Mouse (Mus musculus) embryonic stem cell, embryonic (primary cell): ENCODE results near the gene AW011738.

Experiments used
- CTCF ChIA-PET, 4 experiments: fragments of 300-600 bp in 2 of 4; fragments of 350-600 bp in 2 of 4; sonication (Branson Sonifier 250); formaldehyde crosslinking; loops; one replicate each; lab custom pipeline; 2022; ENCODE audit warnings: inconsistent platforms in 2 of 4; lab: Charles Lee
- POLR2A ChIA-PET, 4 experiments: fragments of 300-600 bp in 2 of 4; fragments of 350-600 bp in 2 of 4; sonication (Branson Sonifier 250); formaldehyde crosslinking; loops; one replicate each; lab custom pipeline; 2022; ENCODE audit warnings: antibody characterized with exemption in 4 of 4, inconsistent platforms in 1 of 4; lab: Charles Lee

The AW011738 gene

GRCm38 (mm10) chr4:156203001-156203412 lies at the start of gene AW011738:
Gene AW011738 (plus strand): TSS chr4:156203304.
- ChIA-PET POLR2A (interaction anchor here in 3 of 4 experiments (1.0 to 3.8 kb wide), 12 partner anchors 10 to 135 kb away, joined by 3 to 28 read pairs (median 6); partner anchors contain the start of genes Noc2l (in 2 of the 3) and 9430015G10Rik (in 1 of the 3)), CTCF (no interaction called here)

- ChIA-PET POLR2A (interaction anchor here in 1 of 4 experiments (1.2 to 1.6 kb wide), 2 partner anchors 15 to 22 kb away, joined by 3 read pairs; no protein-coding TSS in a partner anchor), CTCF (no interaction called here)
These were observed 48.3 kb upstream of the AW011738 start for GRCm38 (mm10) chr4:156154771-156155170.

GRCm38 (mm10) chr4:156166477-156166876 lies 36.6 kb upstream of the AW011738 start:
- POLR2A ChIA-PET = interaction anchor here in 3 of 4 experiments (0.8 to 2.0 kb wide), 11 partner anchors 9 to 70 kb away, joined by 3 to 6 read pairs (median 3); partner anchors contain the start of genes 9430015G10Rik (in 1 of the 3) and Noc2l (in 1 of the 3)
- CTCF ChIA-PET = interaction anchor here in 2 of 4 experiments (0.6 to 1.1 kb wide), 2 partner anchors 22 to 28 kb away, joined by 3 to 4 read pairs; no protein-coding TSS in a partner anchor

GRCm38 (mm10) chr4:156168611-156169010 lies 34.5 kb upstream of the AW011738 start:
- ChIA-PET POLR2A (interaction anchor here in 1 of 4 experiments (0.6 kb wide), 1 partner anchor 356 kb away, joined by 3 read pairs; no protein-coding TSS in a partner anchor), CTCF (no interaction called here)

- CTCF ChIA-PET = no interaction called here
- POLR2A ChIA-PET = interaction anchor here in 1 of 4 experiments (0.6 kb wide), 1 partner anchor 356 kb away, joined by 3 read pairs; no protein-coding TSS in a partner anchor
These were observed 34.0 kb upstream of the AW011738 start for GRCm38 (mm10) chr4:156169129-156169528.

GRCm38 (mm10) chr4:156171828-156172227 lies 31.3 kb upstream of the AW011738 start:
- ChIA-PET POLR2A (interaction anchor here in 3 of 4 experiments (0.8 to 1.9 kb wide), 16 partner anchors 9 to 71 kb away, joined by 3 to 6 read pairs (median 4); partner anchors contain the start of genes 9430015G10Rik (in 1 of the 3), Agrn (in 1 of the 3) and Noc2l (in 1 of the 3)), CTCF (no interaction called here)

GRCm38 (mm10) chr4:156177630-156178029 lies 25.5 kb upstream of the AW011738 start:
- CTCF ChIA-PET = no interaction called here
- POLR2A ChIA-PET = interaction anchor here in 2 of 4 experiments (0.8 to 3.1 kb wide), 7 partner anchors 9 to 166 kb away, joined by 3 to 14 read pairs (median 3); no protein-coding TSS in a partner anchor

- CTCF ChIA-PET = interaction anchor here in 1 of 4 experiments (0.5 kb wide), 1 partner anchor 582 kb away, joined by 3 read pairs; no protein-coding TSS in a partner anchor
- POLR2A ChIA-PET = interaction anchor here in 2 of 4 experiments (0.6 to 8.4 kb wide), 11 partner anchors 9 to 74 kb away, joined by 3 to 104 read pairs (median 4); partner anchors contain the start of genes 9430015G10Rik (in 2 of the 2) and Agrn (in 1 of the 2)
These were observed 19.4 kb upstream of the AW011738 start for GRCm38 (mm10) chr4:156183747-156184146.

- CTCF ChIA-PET = interaction anchor here in 1 of 4 experiments (0.5 kb wide), 1 partner anchor 583 kb away, joined by 3 read pairs; no protein-coding TSS in a partner anchor
- POLR2A ChIA-PET = interaction anchor here in 3 of 4 experiments (0.5 to 8.4 kb wide), 9 partner anchors 9 to 75 kb away, joined by 3 to 104 read pairs (median 6); partner anchors contain the start of genes 9430015G10Rik (in 1 of the 3), AW011738 (in 1 of the 3) and Agrn (in 1 of the 3)
These were observed 18.7 kb upstream of the AW011738 start for GRCm38 (mm10) chr4:156184291-156184954.

- ChIA-PET CTCF (no interaction called here), POLR2A (interaction anchor here in 3 of 4 experiments (0.5 to 8.4 kb wide), 17 partner anchors 8 to 1729 kb away, joined by 3 to 104 read pairs (median 5); partner anchors contain the start of genes AW011738 (in 2 of the 3), Noc2l (in 2 of the 3), Agrn (in 1 of the 3) and Plekhn1 (in 1 of the 3))
These were observed 17.6 kb upstream of the AW011738 start for GRCm38 (mm10) chr4:156185456-156185949.

GRCm38 (mm10) chr4:156185950-156186850 lies 16.9 kb upstream of the AW011738 start:
- POLR2A ChIA-PET = interaction anchor here in 3 of 4 experiments (0.5 to 8.4 kb wide), 17 partner anchors 8 to 62 kb away, joined by 3 to 104 read pairs (median 5); partner anchors contain the start of genes AW011738 (in 2 of the 3), Noc2l (in 2 of the 3), Agrn (in 1 of the 3) and Plekhn1 (in 1 of the 3)
- CTCF ChIA-PET = no interaction called here

GRCm38 (mm10) chr4:156188162-156188810 lies 14.8 kb upstream of the AW011738 start:
- ChIA-PET POLR2A (interaction anchor here (0.5 to 4.7 kb wide), 30 partner anchors 9 to 245 kb away, joined by 3 to 30 read pairs (median 4); partner anchors contain the start of genes Agrn (in 3 of the 4), Noc2l (in 3 of the 4), 9430015G10Rik (in 1 of the 4) and AW011738 (in 1 of the 4)), CTCF (interaction anchor here in 2 of 4 experiments (0.6 kb wide), 2 partner anchors 13 to 22 kb away, joined by 3 read pairs; no protein-coding TSS in a partner anchor)

- CTCF ChIA-PET = interaction anchor here in 2 of 4 experiments (0.5 to 0.6 kb wide), 4 partner anchors 9 to 190 kb away, joined by 3 to 4 read pairs (median 4); no protein-coding TSS in a partner anchor
- POLR2A ChIA-PET = interaction anchor here (0.5 to 4.7 kb wide), 35 partner anchors 9 to 323 kb away, joined by 3 to 30 read pairs (median 4); partner anchors contain the start of genes Agrn (in 3 of the 4), Noc2l (in 3 of the 4), 9430015G10Rik (in 1 of the 4) and AW011738 (in 1 of the 4)
These were observed 14.2 kb upstream of the AW011738 start for GRCm38 (mm10) chr4:156188811-156189323.

GRCm38 (mm10) chr4:156192421-156193199 lies 10.5 kb upstream of the AW011738 start:
- ChIA-PET POLR2A (interaction anchor here (0.5 to 9.9 kb wide), 42 partner anchors 8 to 353 kb away, joined by 3 to 104 read pairs (median 4); partner anchors contain the start of genes Noc2l (in 3 of the 4), 9430015G10Rik (in 2 of the 4), AW011738 (in 2 of the 4) and Isg15 (in 1 of the 4)), CTCF (interaction anchor here in 1 of 4 experiments (1.3 kb wide), 1 partner anchor 83 kb away, joined by 3 read pairs; the partner anchor contains the start of gene 9430015G10Rik)

- ChIA-PET CTCF (no interaction called here), POLR2A (interaction anchor here (0.6 to 9.9 kb wide), 26 partner anchors 8 to 202 kb away, joined by 3 to 104 read pairs (median 4); partner anchors contain the start of genes Noc2l (in 3 of the 4), AW011738 (in 2 of the 4) and 9430015G10Rik (in 1 of the 4))
These were observed 9.9 kb upstream of the AW011738 start for GRCm38 (mm10) chr4:156193200-156193590.
